Mouse (Mus musculus) small intestine, adult 2 months (tissue): ENCODE data around the gene Gm14147. TPM values are rescaled to one million over a fixed set of nuclear protein-coding genes. Genes with fewer than 3 reads are reported as not detected.
"Not testable (repeated sequence)": the region's sequence is repeated elsewhere in the genome, so short reads cannot be mapped to it uniquely, and the experiment has no call there.

Source experiments
- H3K27ac ChIP-seq: fragments of 200-500 bp; 2 replicates; pipeline ENCODE4 v1.5.1; 2012; ENCODE audit warnings: low read depth, low read length, control low read depth, inconsistent platforms; ENCODE audit not compliant: insufficient read depth
- H3K27me3 ChIP-seq: fragments of 200-500 bp; 2 replicates; pipeline ENCODE4 v1.6.1; 2012; ENCODE audit warnings: mild to moderate bottlenecking, moderate library complexity, low read length, inconsistent platforms; ENCODE audit not compliant: control insufficient read depth, insufficient read depth
- H3K36me3 ChIP-seq: fragments of 200-500 bp; 2 replicates; pipeline ENCODE4 v1.6.1; 2012; ENCODE audit warnings: mild to moderate bottlenecking, low read length, control low read depth, inconsistent platforms; ENCODE audit not compliant: control insufficient read depth, insufficient read depth
- H3K4me1 ChIP-seq: fragments of 200-500 bp; 2 replicates; pipeline ENCODE4 v1.6.1; 2012; ENCODE audit warnings: low read length, inconsistent platforms, mixed read lengths; ENCODE audit not compliant: control insufficient read depth, insufficient read depth, insufficient read length
- H3K4me3 ChIP-seq: fragments of 200-500 bp; 2 replicates; pipeline ENCODE4 v1.5.1; 2012; ENCODE audit warnings: low read depth, mild to moderate bottlenecking, control low read depth, inconsistent platforms, low read length, moderate library complexity
- CTCF ChIP-seq: fragments of 200-500 bp; IDR thresholded peaks from 2 replicates; pipeline ENCODE4 v1.5.1; 2012; ENCODE audit warnings: low read depth, mild to moderate bottlenecking, control low read depth, inconsistent platforms, low read length, moderate library complexity, mixed read lengths; ENCODE audit not compliant: insufficient replicate concordance, insufficient read length; ENCODE audit errors: extremely low read depth
- POLR2A ChIP-seq: fragments of 200-500 bp; IDR thresholded peaks from 2 replicates; pipeline ENCODE4 v1.6.1; 2012; ENCODE audit warnings: low read depth, mild to moderate bottlenecking, control low read depth, inconsistent platforms, low read length, moderate library complexity
- WGBS: fragments of 180-500 bp; shearing (Covaris S2); methylation state at CpG from one replicate; pipeline ENCODE4 v1.1.7; 2018; 5-methylcytosine and 5-hydroxymethylcytosine counted together
- polyA plus RNA-seq: library from polyadenylated mRNA; depleted of rRNA; stranded (reverse); fragments of >200 nt; gene quantifications from 2 replicates; pipeline ENCODE4 v1.2.3, GENCODE M21; 2012; rRNA removed

Gene Gm14147
- polyA plus RNA-seq: not detected in 2 replicates

GRCm38 (mm10) chr2:151097945-151098344 lies at the start of gene Gm14147:
Gene Gm14147 (plus strand): TSS chr2:151098245.
- no CpG with 5 or more reads among the region's 3 CpGs for WGBS
- H3K4me3 ChIP-seq: not testable (repeated sequence)

GRCm38 (mm10) chr2:151056637-151057036 lies 41.4 kb upstream of the Gm14147 start:
- no peak overlapping the region for H3K27ac ChIP-seq
- TF ChIP-seq POLR2A (no peak), CTCF (no peak)
- H3K27me3 ChIP-seq: no peaks in the 10 kb centered on the region
- H3K4me3 ChIP-seq: no peak overlapping the region
- 32% methylated on average over 1 of the region's 1 CpGs for WGBS
- H3K36me3 ChIP-seq: no peaks in the 10 kb centered on the region
- H3K4me1 ChIP-seq: no peaks in the 10 kb centered on the region

More at GRCm38 (mm10) chr2:151097945-151098344, at the start of gene Gm14147:
- not testable (repeated sequence) for H3K27me3 ChIP-seq, H3K27ac ChIP-seq, H3K4me1 ChIP-seq, H3K36me3 ChIP-seq

GRCm38 (mm10) chr2:151092250-151092649 lies 5.8 kb upstream of the Gm14147 start, which contains the start of gene Gm14151:
Gene Gm14151 (minus strand): TSS chr2:151092350.
- not testable (repeated sequence) for H3K4me3 ChIP-seq, H3K4me1 ChIP-seq, H3K27ac ChIP-seq, H3K27me3 ChIP-seq, H3K36me3 ChIP-seq
- no CpG with 5 or more reads among the region's 3 CpGs for WGBS

Other genes with a start within 250 kb of the Gm14147 start
- 61.1 and 85.9 TPM in 2 replicates for gene Abhd12, start 193.5 kb upstream of the Gm14147 start, polyA plus RNA-seq
- gene Gins1, start 192.8 kb upstream of the Gm14147 start, polyA plus RNA-seq: 0.66 and 1.0 TPM in 2 replicates
- 0.43 and 0.84 TPM in 2 replicates for gene Ninl, start 58.9 kb upstream of the Gm14147 start, polyA plus RNA-seq
- gene Nanp, start 58.8 kb upstream of the Gm14147 start, polyA plus RNA-seq: 0.95 and 1.5 TPM in 2 replicates
- not detected in 2 replicates for gene Gm14151, start 5.9 kb upstream of the Gm14147 start, polyA plus RNA-seq